Mouse (Mus musculus): ENCODE data around the gene Rap1gap.

GRCm38 (mm10) chr4:137704561-137704960 is 40.0 kb downstream of the Rap1gap start:
- TF ChIP-seq ETS1 (IDR thresholded peaks at IDR 0.05; ENCODE audit: low read depth, low read length) (no peak), POLR2AphosphoS2 (IDR thresholded peaks at IDR 0.05; ENCODE audit: low read length) (no peak), E2F4 (IDR thresholded peaks at IDR 0.05; ENCODE audit: borderline replicate concordance, low read depth, low read length) (no peak), CTCF (IDR thresholded peaks at IDR 0.05 in 2 of 3, conservative IDR thresholded peaks at IDR 0.05 in 1 of 3; ENCODE audit: control insufficient read depth in 1 of 3, insufficient read depth in 1 of 3, low read depth in 2 of 3, low read length in 3 of 3, poor library complexity in 1 of 3, severe bottlenecking in 1 of 3) (no peak), MAZ (IDR thresholded peaks at IDR 0.05; ENCODE audit: low read depth, low read length) (no peak), USF1 (IDR thresholded peaks at IDR 0.05; ENCODE audit: low read depth, low read length) (no peak), BHLHE40 (IDR thresholded peaks at IDR 0.05; ENCODE audit: borderline replicate concordance, low read depth, low read length) (no peak), CHD2 (IDR thresholded peaks at IDR 0.05; ENCODE audit: low read length) (no peak), ZMIZ1 (IDR thresholded peaks at IDR 0.05; ENCODE audit: low read depth, low read length) (no peak), CHD1 (IDR thresholded peaks at IDR 0.05; ENCODE audit: low read depth, low read length) (no peak), ZC3H11A (IDR thresholded peaks at IDR 0.05; ENCODE audit: low read depth, low read length) (no peak), POLR2A (IDR thresholded peaks at IDR 0.05; ENCODE audit: control insufficient read depth in 1 of 2, insufficient read depth in 1 of 2, low read depth in 1 of 2, low read length in 2 of 2, poor library complexity in 1 of 2) (no peak), ZNF384 (IDR thresholded peaks at IDR 0.05; ENCODE audit: low read depth, low read length) (no peak), TBP (IDR thresholded peaks at IDR 0.05; ENCODE audit: low read depth, low read length) (no peak)

All from MEL (cell line).